Mouse (Mus musculus) CD8-positive naive resting alpha-beta T cell, adult 2 months (primary cell): ENCODE data around the gene Cit.

Experiments used
- DNase-seq, 2 experiments: peaks; one replicate each; pipeline ENCODE4 v3.0.0; 2022; ENCODE audit warnings: low read depth in 2 of 2, low spot score in 2 of 2

Gene Cit

GRCm38 (mm10) chr5:115956048-115956447 is 111.0 kb downstream of the Cit start:
- DNase-seq = no peak

- no peak for DNase-seq
Measured at GRCm38 (mm10) chr5:115957177-115957576, 112.1 kb downstream of the Cit start.

DNA sequence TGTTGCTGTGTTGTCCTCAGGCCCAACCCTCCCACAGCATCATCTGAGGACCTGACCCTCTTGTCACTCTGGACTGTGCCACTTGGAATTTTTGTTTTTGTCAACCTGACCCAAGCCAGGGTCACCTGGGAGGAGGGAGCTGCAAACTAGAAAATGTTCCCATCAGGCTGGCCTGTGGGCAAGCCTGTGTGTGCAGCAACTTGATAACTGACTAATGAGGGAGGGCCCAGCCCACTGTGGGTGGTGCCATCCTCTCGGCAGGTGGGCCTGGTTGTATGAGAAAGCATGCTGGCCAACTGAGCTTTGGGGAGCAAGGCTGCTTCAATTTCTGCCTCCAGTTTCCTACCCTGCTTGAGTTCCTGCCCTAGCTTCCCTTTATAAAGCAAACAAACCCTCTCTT is 113.3 kb downstream of the Cit start:
- no peak for DNase-seq

DNA sequence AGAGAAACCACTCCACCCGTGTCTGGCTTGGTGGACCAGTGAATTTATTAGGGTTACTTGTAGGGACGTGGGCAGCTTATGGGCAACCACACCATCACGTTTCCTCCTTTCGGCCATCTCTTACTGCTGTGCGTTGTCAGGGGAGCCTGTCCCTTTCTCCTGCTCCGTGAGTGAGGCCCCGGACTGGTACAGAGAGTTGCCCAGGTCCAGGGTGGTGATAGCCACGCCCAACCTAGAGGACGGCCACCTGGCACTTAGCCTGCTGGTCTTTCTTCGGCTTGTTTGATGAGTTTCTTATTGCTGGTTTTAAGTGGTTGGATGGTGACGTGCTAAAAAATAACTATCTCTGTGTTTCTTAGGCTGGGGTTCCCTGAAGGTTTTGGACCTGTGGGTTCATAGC is 113.7 kb downstream of the Cit start:
- DNase-seq = no peak

DNA sequence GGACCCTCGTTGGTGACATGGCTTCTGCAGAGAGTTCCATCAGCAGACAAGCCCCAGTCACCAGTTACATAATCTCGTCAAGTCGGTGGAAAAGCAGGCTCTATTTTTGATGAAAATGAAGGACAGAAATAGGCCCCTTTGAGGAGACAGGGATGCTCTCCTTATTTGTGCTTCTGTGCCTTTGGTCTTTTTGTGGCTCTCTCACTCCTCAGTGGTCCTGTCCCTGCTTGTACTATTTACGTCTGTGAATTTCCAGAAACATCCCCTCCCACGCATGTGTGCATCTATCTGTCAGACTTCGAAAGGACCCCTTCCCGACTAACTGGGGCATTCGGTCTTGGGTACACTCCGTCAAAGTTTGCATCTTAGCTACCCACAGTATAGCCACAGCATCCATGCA is 116.7 kb downstream of the Cit start:
- DNase-seq = no peak

GRCm38 (mm10) chr5:115971236-115971635 is 126.2 kb downstream of the Cit start:
- no peak for DNase-seq

DNA sequence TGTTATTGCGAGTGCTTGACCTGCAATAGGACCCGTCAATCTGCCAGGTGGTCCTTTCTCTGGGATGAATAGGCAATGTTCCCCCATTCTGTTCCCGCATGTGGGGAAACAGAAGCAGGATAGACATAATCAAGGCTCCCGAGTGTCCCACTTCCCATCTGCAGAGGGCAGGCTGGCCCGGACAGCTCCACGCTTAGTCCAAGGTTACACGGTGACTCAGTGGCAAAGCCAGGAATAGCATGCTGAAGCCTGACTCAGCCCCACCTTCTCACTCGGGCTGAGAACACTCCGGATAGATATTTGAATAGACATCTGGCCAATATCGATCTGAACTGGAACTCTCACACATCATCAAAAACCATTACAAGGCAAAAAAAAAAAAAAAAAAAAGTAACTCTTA is 130.6 kb downstream of the Cit start:
- DNase-seq = no peak

DNA sequence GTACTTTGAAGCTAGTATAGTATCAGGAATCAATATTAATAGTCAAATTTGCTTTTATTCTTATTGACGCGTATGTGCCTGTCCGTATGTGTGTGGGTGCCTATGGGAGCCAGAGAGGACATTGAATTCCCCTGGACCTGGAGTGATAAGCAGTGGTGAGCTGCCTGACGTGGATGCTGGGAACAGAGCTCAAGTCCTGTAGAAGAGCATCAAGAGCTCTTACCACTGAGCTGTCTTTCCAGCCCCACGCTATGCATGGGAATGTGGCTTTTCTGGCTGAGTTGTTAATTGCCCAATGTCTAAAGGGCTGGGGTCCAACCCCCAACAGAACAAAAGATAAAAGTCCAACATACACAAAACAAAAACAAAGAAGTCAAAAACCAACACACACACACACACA is 131.4 kb downstream of the Cit start:
- no peak for DNase-seq

DNA sequence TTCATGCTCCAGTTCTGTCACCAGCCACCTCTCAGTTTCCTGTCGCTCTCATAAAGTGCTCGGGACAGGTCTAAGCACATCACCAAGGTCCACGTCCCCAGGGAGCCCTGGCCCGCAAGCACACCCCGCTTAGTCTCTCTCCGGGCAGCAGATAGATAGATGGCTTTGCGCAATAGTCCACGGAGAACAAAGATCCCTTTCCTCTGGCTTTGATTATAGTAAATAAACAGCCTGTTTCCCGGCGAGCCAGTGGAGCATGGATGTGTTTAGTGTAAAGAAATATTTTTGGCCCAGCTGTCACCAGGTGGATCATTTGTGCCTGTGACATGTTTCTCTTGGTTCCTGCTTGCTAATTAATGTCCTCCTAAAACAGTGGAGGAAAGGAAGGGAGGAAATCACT is 132.2 kb downstream of the Cit start:
- no peak for DNase-seq

GRCm38 (mm10) chr5:115977757-115978156 is 132.7 kb downstream of the Cit start:
- no peak for DNase-seq

DNA sequence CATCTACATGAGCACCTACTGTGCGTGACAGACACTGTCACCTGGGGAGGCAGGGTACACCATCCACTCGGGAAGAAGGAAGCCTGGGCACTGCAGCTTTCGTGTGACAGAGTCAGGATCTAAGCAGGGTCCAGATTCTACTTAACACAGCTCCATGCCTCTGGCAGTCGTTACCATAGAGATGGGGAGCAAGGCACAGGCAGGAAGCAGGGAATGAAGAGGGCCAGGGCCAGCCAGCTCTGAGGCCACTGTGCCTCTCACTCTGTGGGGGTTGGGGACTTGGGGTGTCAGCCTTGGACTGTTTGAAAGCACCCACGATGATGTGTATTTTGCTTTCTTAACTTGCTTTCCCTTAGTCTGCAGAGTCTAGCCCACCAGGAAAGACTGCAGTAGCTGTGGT is 133.2 kb downstream of the Cit start:
- no peak for DNase-seq

GRCm38 (mm10) chr5:115979134-115979696 is 134.1 kb downstream of the Cit start:
- peak in 1 of 2 experiments; percentile 9 for DNase-seq

DNA sequence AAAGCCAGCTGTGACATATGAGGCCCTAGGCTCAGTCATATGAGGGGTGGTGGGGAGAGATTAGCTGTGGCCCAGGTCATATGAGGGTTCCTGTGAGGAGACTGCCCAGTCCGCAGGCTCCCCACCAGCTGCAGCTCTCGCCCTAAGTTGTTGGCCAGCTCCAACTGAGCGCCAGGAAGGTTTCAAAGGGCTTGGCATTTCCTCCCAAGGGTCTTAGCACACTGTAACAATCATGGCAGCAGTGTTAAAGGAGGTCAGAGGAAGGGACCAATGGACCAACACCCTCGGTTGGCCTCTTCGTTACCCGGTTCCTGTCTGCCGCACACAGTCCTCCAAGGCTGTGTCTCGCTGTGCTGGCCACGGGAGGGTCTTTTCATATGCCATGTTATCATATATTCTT is 135.5 kb downstream of the Cit start:
- no peak for DNase-seq

DNA sequence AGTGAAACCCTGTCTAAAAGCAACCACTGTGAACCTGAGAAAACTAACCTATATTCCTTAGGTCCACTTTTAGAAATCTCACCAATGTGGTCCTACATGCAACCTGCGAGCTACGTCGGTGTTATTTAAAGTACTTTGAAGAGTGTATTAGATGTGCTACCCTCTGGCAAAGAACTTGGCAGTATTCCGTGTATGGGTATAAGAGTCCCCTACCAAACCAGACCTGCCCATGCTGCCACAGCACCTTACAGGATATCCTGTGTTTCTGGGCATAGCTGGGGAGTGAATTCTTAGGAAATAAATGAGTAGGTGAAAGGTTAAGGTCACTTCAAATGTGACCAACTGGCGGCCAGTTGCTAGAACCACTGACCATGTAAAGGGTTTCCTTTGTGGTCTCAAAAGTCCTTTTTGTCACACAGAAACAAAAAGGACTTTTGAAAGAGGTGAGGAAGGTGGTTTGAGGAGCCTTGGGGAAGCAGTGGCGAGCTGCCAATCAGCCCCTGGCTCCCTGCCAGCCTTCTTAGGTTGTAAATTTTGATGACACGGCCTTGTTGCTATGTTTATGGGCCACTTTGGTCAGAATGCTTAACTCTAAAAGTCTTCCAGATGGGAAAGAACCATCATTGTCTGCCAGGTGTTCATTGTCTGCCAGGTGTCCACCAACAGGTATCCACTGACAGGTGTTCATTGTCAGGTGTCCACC is 137.7 kb downstream of the Cit start:
- no peak for DNase-seq

- DNase-seq = no peak
Measured at GRCm38 (mm10) chr5:115984392-115984791, 139.3 kb downstream of the Cit start.

- no peak for DNase-seq
Measured at GRCm38 (mm10) chr5:115985101-115985500, 140.0 kb downstream of the Cit start.

DNA sequence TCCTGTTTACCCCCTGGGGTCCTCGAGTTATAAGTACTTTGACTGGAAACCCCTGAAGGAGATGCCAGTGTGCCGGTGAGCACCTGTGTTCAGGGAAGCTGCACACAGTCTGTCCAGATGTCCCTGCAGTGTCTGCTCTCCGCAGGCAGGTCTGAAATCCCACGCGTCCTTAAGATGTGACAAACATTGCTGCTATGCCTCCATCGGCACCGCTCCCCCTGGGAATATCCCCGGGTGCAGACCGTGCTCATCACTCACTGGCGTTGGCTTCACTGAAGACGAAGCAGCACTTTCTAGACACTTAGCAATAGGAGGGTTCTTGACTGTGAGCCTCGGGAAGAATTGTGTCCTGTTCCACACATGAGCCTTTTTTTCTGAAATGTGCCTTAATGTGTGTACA is 142.2 kb downstream of the Cit start:
- DNase-seq = no peak

DNA sequence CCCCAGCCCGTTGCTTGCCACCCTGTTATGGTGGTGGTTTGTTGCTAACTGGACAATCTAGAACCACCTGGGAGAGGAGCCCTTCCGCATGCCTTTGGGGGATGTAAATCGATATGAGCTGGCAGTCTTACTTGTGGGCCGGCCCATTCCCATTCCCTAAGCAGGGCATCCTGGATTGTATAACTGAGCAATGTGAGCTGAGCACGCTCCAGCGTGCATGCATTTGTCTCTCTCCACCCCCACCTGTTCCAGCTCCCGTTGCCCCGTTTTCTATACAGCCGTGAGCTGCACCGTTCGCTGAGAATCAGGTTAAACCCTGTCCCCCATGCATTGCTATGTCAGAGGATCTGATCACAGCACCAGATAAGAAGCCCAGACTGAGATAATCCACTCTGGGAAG is 146.6 kb downstream of the Cit start:
- no peak for DNase-seq

- no peak for DNase-seq
Measured at GRCm38 (mm10) chr5:115994101-115994500, 149.0 kb downstream of the Cit start.

DNA sequence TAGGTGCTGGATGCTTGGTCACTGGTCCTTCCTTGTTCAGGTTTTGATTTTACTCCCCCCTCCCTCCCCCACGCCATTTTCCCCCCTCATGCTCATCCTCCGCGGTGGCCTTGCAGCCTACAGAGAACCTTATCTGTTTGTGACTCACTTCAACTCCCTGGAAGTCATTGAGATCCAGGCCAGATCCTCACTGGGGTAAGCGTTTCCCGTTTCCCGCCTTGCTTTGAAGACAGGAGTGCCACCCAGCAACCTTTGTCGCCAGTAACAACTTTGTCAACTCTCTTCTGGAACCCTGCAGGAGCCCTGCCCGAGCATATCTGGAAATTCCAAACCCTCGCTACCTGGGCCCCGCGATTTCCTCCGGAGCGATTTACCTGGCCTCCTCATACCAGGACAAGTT is 152.3 kb downstream of the Cit start:
- no peak for DNase-seq

DNA sequence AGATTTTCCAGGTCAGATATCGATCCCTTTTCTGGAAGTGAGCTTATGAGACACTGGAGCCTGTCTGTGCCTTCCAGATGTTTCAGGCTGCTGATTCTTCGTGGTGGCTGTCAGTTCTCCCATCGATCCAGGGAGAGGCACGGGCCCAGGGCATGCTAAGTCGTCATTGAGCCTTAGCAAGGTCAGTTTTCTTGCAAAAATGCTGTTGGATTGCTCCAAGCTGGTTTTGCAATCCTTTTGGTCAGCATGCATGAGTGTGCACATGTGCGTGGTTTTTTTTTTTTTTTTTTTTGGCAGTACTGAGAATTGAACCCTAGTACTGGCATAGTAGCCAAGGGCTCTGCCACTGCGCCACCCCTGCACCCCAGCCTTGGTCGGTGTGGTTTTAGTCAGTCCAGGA is 158.1 kb downstream of the Cit start:
- no peak for DNase-seq

DNA sequence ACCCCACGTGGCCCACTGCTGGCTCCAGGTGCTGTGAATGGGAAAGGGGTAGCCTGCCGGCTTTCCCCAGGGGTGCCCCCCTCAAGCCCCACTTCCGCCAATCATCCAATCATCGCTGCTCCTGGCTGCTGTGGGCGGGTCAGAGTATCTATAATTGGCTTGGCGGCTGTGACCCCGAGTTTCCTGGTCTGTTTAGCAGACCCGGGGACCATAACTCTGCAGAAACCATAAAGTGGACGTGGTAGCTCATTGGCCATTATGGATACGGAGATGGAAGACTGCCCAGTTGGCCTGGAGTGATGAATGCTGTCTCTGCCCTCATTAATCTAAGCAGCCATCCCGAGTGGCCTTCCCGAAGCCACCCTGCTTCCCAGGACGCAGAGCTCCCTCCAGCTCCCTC is 158.7 kb downstream of the Cit start:
- no peak for DNase-seq

DNA sequence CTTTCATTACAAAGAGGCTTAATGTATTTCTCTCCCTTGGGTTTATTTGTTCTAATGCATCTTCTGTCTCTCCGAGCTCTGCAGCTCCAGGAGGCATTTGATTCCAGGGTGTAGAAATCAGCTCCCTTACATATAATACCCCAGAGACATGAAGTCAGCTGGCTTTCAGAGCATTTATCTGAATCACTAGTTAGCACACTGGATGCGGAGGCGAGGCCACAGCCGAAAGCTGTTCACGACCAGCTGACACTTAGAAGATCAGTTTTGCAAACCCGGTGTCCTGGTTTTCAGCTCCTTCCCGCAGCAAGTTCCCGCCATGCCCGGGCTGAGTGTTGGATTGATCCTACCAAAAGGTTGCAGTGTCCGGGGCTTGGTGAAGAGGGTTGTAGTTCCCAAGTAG is 159.2 kb downstream of the Cit start:
- no peak for DNase-seq
